Mouse (Mus musculus): ENCODE data around the gene Gm11596.
"Not testable (repeated sequence)": the region's sequence is repeated elsewhere in the genome, so short reads cannot be mapped to it uniquely, and the experiment has no call there.

The Gm11596 gene

DNA sequence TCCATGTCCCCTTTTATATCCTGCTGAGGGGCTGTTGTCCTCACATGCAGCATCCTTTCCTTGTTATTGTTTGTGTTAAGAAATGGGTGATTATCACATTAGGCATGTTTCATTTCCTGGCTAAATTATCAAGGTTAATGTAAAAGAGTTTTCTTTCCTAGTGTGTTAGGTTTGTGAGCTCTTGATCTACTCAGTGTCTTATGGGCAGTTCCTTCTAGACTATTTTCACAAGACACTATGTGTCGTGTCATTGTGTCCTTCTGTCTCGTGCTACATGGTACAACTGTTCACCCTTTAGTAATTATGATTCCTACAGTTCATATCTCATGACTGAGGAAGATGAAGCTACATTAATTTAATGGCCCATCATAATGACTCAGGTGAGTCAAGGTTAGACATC lies at the start of gene Gm11596:
Gene Gm11596, minus strand, starts transcription at position 101 of the 400 bp plus-strand sequence.
- no peak for DNase-seq (ENCODE audit: low spot score)

DNA sequence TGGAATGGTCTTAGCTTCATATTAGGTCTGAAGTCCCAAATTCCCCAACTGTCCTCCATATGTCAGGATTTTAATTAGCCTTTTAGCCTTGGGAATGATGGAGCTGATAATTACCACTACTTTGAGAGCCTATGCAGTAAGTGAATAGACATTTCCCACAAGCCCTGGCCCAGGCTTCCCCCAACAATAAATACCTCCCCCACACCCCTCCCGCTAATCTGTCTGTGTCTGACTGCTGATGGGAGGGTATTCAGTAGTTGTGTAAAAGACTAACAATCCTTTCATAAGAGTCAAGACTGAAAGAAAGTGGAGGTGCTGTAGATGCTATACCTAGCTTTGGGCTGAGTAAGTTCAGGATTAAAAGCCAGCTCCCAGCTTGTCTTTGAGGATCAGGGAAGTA lies 48.9 kb upstream of the Gm11596 start:
- no peak for DNase-seq (ENCODE audit: low spot score)

DNA sequence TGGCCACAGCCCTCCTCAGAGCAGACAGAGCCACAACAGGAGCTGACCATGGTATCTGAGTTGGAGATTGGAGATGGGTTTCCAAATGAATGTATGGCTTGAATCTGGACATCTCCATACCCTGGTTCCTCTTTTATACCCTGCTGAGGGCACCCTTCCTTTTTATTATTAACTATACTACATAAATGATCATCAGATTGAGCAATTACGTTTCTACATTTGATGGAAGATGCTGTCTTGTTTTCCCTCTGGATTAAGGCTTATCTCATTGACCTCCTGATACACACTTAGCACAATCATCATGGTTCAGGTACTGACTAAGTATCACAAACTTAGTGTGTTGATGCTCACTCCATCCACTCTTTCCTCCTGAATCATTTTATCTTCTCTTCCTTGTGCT lies 44.7 kb upstream of the Gm11596 start, which contains the start of gene 2300003K06Rik:
Gene 2300003K06Rik, minus strand, starts transcription at position 101 of the 400 bp plus-strand sequence.
- DNase-seq (ENCODE audit: low spot score), result no peak

DNA sequence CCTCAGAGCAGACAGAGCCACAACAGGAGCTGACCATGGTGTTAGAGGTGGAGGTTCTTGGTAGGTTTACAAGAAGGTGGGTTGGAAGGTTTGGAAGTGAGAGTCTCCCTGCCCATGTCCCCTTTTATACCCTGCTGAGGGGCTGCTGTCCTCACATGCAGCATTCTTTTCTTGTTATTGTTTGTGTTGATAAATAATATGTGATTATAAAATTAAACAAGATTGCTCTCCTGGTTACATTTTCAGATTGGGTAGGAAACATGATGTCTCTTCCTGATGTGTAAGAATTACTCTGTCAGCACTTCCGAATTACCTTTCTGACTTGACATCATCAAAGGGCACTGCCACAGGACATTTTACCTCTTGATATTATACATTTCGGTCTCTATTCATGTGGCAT lies 22.3 kb upstream of the Gm11596 start, which contains the start of gene Gm11564:
Gene Gm11564, minus strand, starts transcription at position 101 of the 400 bp plus-strand sequence.
- not testable (repeated sequence) for DNase-seq (ENCODE audit: low spot score)

DNA sequence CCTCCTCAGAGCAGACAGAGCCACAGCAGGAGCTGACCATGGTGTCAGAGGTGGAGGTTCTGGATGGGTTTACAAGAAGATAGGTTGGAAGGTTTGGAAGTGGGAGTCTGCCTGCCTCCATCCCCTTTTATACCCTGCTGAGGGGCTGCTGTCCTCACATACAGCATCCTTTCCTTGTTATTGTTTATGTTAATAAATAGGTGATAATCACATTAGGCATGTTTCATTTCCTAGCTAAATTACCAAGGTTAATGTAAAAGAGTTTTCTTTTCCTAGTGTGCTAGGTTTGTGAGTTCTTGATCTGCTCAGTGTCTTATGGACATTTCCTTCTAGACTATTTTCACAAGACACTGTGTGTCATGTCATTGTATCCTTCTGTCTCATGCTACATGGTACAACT lies 16.5 kb upstream of the Gm11596 start, which contains the start of gene Krtap4-13:
Gene Krtap4-13, minus strand, starts transcription at position 101 of the 400 bp plus-strand sequence.
- not testable (repeated sequence) for DNase-seq (ENCODE audit: low spot score)

DNA sequence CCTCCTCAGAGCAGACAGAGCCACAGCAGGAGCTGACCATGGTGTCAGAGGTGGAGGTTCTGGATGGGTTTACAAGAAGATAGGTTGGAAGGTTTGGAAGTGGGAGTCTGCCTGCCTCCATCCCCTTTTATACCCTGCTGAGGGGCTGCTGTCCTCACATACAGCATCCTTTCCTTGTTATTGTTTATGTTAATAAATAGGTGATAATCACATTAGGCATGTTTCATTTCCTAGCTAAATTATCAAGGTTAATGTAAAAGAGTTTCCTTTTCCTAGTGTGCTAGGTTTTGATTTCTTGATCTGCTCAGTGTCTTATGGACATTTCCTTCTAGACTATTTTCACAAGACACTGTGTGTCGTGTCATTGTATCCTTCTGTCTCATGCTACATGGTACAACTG lies 11.1 kb upstream of the Gm11596 start, which contains the start of gene Gm11554:
Gene Gm11554, minus strand, starts transcription at position 101 of the 400 bp plus-strand sequence.
- DNase-seq (ENCODE audit: low spot score), result not testable (repeated sequence)

DNA sequence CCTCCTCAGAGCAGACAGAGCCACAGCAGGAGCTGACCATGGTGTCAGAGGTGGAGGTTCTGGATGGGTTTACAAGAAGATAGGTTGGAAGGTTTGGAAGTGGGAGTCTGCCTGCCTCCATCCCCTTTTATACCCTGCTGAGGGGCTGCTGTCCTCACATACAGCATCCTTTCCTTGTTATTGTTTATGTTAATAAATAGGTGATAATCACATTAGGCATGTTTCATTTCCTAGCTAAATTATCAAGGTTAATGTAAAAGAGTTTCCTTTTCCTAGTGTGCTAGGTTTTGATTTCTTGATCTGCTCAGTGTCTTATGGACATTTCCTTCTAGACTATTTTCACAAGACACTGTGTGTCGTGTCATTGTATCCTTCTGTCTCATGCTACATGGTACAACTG lies 5.6 kb upstream of the Gm11596 start, which contains the start of gene Gm11569:
Gene Gm11569, minus strand, starts transcription at position 101 of the 400 bp plus-strand sequence.
- DNase-seq (ENCODE audit: low spot score), result not testable (repeated sequence)

DNA sequence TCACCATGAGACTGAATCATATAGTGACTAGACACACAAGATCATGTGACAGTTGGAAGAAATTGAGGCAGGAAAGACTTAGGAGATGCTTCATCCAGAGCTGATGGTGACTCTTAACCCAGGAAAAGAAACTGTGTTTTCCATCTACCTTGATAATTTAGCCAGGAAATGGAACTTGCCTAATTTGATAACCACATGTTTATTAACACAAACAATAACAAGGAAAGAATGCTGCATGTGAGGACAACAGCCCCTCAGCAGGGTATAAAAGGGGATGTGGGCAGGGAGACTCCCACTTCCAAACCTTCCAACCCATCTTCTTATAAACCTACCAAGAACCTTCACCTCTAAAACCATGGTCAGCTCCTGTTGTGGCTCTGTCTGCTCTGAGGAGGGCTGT lies 8.4 kb downstream of the Gm11596 start, which contains the start of gene Krtap4-9:
Gene Krtap4-9, plus strand, starts transcription at position 301 of the 400 bp plus-strand sequence.
- DNase-seq (ENCODE audit: low spot score), result not testable (repeated sequence)

DNA sequence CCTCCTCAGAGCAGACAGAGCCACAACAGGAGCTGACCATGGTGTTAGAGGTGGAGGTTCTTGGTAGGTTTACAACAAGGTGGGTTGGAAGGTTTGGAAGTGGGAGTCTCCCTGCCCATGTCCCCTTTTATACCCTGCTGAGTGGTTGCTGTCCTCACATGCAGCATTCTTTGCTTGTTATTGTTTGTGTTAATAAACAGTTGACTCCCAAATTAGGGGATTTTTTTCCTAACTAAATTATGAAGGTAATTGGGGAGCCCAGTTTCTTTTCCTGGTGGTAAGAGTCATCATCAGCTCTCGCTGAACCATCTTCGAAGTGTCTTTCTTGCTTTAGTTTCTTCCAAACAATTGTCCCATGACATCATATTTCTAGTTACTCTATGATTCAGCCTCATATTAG lies 12.7 kb downstream of the Gm11596 start, which contains the start of gene Krtap4-8:
Gene Krtap4-8, minus strand, starts transcription at position 101 of the 400 bp plus-strand sequence.
- DNase-seq (ENCODE audit: low spot score), result no peak

DNA sequence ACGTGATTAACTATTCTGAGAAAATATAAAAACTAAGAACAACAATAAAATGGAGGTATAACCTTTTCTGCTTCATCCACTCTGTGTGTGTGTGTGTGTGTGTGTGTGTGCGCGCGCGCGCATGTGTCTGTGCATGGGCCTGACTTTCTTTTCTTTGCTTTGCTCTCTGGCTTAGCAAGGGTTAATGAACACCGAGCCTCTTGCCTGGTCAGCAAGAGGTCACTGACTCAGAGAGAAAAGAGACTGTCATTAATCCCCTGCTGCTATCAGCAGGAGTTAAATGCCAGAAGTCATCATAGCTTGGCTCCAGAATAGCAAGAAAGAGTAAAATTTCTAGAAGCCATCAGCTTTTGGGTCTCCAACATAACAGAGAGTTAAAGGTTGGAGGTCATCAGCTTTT lies 14.9 kb downstream of the Gm11596 start:
- DNase-seq (ENCODE audit: low spot score), result no peak

DNA sequence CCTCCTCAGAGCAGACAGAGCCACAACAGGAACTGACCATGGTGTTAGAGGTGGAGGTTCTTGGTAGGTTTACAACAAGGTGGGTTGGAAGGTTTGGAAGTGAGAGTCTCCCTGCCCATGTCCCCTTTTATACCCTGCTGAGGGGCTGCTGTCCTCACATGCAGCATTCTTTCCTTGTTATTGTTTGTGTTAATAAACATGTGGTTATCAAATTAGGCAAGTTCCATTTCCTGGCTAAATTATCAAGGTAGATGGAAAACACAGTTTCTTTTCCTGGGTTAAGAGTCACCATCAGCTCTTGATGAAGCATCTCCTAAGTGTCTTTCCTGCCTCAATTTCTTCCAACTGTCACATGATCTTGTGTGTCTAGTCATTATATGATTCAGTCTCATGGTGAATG lies 20.5 kb downstream of the Gm11596 start, which contains the start of gene Gm11595:
Gene Gm11595, minus strand, starts transcription at position 101 of the 400 bp plus-strand sequence.
- not testable (repeated sequence) for DNase-seq (ENCODE audit: low spot score)

DNA sequence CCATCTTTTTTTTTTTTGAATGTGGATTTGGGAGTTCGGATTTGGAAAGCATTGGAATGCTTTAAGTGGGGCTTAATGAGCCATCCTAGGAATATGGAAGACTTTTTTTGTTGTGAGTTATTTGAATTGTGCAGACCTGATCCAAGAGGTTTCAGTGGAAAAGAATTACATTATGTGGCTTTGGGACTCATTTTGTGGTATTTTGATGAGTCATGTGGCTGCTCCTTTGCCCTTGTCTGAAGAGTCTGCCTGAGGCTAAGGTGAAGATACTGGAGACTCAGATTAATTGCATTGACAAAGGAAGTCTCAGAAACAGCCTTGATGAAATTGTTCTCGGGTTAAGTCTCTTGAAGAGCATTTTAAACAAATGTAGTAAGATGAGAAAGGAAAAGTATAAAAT lies 24.9 kb downstream of the Gm11596 start:
- DNase-seq (ENCODE audit: low spot score), result no peak

DNA sequence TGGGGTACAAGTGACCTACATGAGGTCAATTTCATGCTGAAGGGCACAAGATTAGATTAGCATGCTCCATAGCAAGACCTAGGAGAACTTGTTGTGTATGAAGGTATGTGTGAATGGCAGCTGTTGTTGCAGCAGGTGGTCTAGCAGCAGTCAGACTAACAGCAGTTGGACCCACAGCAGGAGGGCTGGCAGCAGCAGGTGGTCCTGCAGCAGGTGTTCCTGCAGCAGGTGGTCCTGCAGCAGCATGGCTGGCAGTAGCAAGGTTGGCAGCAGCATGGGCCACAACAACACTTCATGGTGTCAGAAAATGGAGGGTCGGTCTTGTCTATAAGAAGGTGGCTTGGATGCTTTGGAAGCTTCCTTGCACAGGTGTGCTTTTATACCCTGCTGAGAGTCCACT lies 34.4 kb downstream of the Gm11596 start:
- no peak for DNase-seq (ENCODE audit: low spot score)

DNA sequence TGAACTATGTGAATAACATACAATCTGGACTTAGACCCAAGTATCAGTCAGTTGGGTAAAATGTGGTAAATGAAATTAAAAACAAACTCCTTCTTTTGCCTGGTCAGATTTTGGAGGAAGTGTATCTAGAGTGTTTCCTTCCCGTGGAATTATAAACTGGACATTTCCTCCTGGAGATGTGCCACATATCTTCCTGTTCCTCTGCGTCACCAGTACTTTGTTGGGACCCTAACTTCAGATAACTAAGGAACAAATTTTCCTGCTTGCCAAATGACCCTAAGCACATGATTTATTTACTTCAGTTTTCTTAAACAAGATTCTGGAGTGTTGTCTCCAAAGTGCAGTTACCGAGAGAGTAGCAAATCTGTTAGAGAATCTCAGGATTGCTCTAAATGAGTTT lies 49.3 kb downstream of the Gm11596 start:
- no peak for DNase-seq (ENCODE audit: low spot score)
